Mouse (Mus musculus) testis, adult 2 months (tissue): ENCODE data around the gene Vmn1r119.
"Not testable (repeated sequence)": the region's sequence is repeated elsewhere in the genome, so short reads cannot be mapped to it uniquely, and the experiment has no call there.

ENCODE experiments used
- CTCF ChIP-seq: fragments of 200-500 bp; IDR thresholded peaks from 2 replicates; pipeline ENCODE4 v1.5.1; 2012; ENCODE audit warnings: low read depth, mild to moderate bottlenecking, inconsistent platforms, low read length, moderate library complexity; ENCODE audit not compliant: control insufficient read depth, insufficient read depth, insufficient replicate concordance
- POLR2A ChIP-seq: fragments of 200-500 bp; IDR thresholded peaks from 2 replicates; pipeline ENCODE4 v1.6.1; 2012; ENCODE audit warnings: low read depth, mild to moderate bottlenecking, inconsistent platforms, low read length, moderate library complexity; ENCODE audit not compliant: control insufficient read depth

GRCm38 (mm10) chr7:21053684-21054083 lies 41.4 kb upstream of the Vmn1r119 start, which contains the start of gene Vmn1r120:
- TF ChIP-seq CTCF, POLR2A: not testable (repeated sequence)
